Mouse (Mus musculus) stomach, postnatal 0 days (tissue): ENCODE results near the gene Tek.

Experiments used
- CTCF ChIP-seq: IDR thresholded peaks from 2 replicates; pipeline ENCODE4 v1.5.1; 2016; ENCODE audit warnings: antibody characterized with exemption, low read depth, mild to moderate bottlenecking, moderate library complexity
- EP300 ChIP-seq: optimal IDR thresholded peaks from 2 replicates; pipeline ENCODE3; 2016; ENCODE audit warnings: antibody characterized with exemption

DNA sequence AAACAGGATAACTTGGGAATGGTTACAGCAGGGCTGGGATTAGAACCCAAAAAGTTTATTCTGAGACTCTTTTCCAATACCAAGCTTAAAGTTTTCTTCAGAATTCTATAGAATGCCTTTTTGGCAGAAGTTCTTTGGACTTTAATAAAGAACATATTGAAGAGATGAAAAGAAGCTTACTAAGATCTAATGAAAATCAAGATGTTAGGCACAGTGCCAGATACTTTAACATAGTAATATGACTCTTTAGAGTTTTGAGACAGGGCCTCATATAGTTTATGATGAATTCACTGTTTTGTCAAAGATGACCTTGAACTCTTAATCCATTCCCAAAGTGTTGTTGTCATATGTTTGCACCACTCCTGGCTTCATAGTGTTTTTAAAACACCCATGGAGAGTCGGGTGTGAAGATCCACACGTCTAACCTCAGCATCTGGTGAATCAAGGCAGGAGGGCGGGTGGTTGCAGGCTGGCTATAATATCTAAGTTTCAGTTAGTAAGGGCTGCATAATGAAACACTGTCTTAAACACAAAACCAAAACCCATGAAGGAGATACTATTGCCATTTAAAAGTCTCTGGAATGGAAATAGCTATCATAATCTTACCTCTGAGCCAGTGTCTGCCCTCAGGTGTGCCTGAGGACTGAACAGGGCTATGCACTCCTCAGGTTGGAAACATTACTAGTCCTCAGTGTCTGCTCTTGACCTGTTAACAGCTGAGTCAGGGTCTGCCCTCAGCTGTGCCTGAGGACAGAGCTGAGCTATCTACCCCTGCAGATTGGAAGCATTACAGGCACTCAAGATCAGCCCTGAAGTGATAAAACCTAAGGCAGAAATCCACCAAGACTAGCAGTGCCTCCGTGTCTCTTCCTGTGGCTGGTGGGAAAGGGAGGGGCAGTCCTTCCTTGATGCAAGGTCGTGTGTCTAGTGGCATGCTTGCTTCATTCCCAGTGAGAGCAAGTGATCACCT lies 1.5 kb upstream of the Tek start:
- TF ChIP-seq CTCF (no peak), EP300 (no peak)
